Mouse (Mus musculus) spleen, embryonic (tissue): Measurements from ENCODE around the gene Ntrk3.

Source experiments
- CTCF ChIA-PET: fragments of 350-600 bp; sonication (Branson Sonifier 250); formaldehyde crosslinking; loops from one replicate; lab custom pipeline; 2022; lab: Charles Lee

Gene Ntrk3

GRCm38 (mm10) chr7:78579461-78580234, 158.2 kb downstream of the Ntrk3 start:
- CTCF ChIA-PET, result no interaction called here

DNA sequence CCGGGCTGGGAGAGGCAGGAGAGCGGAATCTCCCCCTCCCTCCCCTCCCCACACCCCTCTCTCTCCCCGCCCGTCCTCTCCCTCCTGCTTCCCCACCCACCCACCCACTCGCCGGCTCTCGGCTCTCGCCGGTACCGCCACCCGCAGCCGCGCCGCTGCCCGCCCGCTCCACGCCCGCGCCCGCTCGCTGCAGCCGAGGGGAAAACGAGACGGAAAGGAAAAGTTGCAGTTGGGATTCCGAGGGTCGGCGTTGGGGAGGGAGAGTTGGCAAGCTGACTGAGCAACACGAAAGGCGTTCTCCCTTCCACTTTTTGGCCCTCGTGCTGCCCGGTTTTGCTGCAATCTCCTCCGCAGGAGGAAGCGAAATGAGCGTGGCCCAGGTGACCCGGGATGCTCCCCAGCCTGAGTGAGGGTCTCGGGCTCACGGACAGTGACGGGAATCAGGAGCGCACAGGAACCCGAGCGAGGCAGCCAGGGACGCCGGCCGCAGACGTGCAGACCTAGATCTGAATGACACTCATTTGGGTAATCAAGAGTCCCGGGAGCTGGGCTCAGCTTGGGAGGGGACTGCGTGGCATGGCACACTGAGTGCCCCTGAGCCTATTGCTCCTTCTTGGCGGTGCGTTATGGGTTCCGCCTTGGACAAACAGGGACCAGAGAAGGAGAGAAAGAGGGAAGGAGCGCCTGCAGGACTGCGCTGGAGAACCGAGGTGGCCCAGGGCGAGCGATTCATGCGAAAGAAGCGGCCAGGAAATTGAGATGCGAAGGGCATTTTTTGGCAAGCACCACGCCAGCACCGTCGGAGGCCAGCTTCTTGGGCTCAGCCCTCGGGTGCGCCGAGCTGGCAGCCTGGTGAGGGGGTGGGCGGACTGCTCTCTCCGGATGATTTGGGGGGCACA, 159.1 kb downstream of the Ntrk3 start:
- CTCF ChIA-PET, result no interaction called here

GRCm38 (mm10) chr7:78578111-78578460, 159.7 kb downstream of the Ntrk3 start:
- CTCF ChIA-PET, result no interaction called here

GRCm38 (mm10) chr7:78577462-78578110, 160.2 kb downstream of the Ntrk3 start:
- CTCF ChIA-PET, result no interaction called here

- CTCF ChIA-PET, result no interaction called here
Measured at GRCm38 (mm10) chr7:78576706-78577461, 160.9 kb downstream of the Ntrk3 start.

GRCm38 (mm10) chr7:78576169-78576568, 161.6 kb downstream of the Ntrk3 start:
- CTCF ChIA-PET, result no interaction called here

DNA sequence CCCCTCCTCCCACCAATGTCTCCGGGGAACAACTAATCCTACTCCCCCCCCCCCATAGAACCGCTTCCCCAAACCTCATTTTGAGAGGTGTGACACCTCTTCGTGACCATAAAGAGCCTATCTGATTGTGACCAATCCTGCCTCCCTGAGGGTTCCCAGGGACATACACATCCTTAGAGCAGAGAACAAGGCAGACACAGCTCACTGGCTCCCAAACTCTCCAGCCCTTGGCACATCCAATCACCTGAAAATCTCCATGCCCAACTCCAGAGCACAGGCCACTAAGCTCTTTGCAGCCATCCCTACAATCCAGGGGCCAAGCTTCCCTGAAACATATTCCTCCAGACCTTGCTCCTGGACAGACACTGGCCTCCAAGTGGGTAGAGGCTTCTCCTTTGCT, 162.3 kb downstream of the Ntrk3 start:
- CTCF ChIA-PET, result no interaction called here

DNA sequence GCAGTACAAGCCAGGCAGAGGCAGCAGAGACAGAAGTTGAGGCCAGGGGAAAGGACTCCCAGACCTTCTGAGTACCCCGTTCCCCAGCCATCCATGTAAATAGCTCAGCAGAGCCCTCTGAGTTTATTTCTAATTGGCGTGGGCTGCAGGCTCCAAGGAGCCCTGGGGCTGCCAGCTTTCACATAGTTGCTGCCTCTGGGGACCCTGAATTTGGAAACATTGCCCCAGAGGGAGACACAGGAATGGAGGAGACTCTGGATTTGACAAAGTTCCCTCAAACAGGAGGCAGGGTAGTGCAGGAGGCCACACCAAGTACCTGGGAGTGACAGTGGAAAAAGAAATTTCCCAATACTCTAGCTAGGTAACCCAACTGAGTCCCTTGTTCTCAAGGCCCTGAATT, 166.6 kb downstream of the Ntrk3 start:
- CTCF ChIA-PET, result no interaction called here

DNA sequence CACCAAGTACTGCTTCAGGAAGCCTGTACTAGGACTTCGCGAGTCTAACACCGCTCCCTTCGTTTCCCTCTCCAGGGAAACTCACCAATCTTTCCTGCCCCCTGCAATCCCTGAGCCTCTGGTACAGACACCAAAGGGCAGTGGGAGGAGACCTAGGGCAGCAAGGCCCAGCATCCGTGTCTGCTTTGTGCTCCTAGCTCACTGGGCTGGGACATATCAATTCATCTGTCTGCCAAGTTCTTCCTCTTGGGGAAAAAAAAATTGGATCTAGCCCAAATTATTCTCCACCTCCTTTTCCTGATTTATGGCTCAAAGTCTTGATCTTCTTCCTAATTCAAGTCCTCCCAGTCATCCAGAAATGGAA, 168.6 kb downstream of the Ntrk3 start:
- CTCF ChIA-PET, result no interaction called here

DNA sequence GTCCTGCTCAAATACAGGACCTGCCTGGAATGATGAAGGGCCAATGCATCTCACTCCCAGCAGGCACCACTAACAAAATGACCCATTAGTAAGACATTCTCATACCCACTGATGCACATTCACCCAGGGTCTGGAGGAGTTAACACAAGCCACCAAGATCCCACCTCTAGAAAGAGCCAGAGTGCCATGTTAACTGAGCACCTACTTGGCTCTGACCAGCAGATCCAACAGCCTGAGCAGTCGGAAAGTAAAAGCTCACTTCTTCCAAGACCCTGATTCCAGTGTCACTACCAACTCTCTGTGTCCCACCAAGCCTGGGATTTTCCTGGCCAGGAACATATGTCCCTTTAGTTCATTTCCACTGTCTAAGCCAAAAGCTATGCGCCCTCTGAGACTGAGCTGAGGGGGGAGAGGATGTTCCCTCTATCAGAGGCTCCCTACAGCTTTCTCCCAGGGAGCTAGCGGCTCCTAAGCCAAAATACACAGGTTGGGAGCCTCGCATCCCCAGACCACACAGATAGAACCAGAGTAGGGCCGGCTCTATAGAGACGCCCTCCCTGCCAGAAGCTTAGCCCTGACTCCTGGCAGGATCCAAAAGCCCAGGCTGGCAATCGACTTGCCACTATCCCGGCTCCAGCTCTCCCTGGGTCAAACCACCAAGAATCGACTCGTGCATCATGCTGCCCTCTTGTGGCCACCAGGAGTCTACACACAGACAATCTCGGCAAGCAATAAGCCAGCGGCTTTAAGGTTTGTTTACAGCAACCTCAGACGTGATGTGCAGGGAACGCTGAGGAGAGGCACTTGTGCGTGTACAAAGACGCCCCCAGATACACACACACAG, 169.2 kb downstream of the Ntrk3 start:
- CTCF ChIA-PET, result interaction anchor here (0.6 kb wide), 1 partner anchor 59 kb away, joined by 4 read pairs; no protein-coding TSS in a partner anchor

GRCm38 (mm10) chr7:78566617-78567016, 171.2 kb downstream of the Ntrk3 start:
- CTCF ChIA-PET, result no interaction called here

GRCm38 (mm10) chr7:78565386-78565785, 172.4 kb downstream of the Ntrk3 start:
- CTCF ChIA-PET, result no interaction called here

- CTCF ChIA-PET, result no interaction called here
Measured at GRCm38 (mm10) chr7:78558503-78558902, 179.3 kb downstream of the Ntrk3 start.

DNA sequence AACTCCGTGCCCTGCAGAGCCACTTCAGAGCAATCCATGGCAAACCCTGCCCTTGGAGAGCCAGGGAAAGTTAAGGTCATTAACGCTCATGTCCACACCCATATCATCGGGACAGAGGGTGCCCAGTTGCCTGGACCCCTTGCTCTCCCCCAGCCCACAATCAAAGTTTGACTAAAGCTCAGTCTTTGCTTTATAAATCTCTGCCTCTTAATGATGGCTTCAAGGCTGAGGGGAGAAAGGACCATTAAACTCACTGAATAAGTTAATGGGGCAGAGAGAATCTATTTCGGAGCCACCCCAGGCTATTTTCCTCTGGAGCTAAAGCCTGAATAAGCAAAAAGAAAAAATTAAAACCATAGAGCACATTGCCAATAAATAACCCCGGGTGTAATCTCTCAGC, 182.3 kb downstream of the Ntrk3 start:
- CTCF ChIA-PET, result no interaction called here

DNA sequence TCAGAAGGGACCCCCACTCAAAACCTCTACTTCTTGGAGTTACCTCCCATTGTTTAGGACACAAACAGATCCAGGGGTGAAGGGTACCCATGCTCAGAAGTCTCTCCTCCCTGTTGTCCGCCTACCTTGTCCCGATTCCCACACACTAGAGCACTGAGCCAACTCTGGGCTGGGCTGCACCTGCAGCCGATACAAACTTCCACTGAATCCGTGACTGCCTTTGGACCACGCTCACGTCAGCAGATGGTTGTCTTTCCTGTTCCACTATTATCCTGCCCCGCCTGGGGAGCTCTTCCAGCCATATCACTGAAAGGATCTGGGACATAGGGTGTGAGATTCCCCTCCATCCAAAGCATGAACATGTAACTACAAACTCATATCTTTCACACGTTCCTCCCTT, 188.4 kb downstream of the Ntrk3 start:
- CTCF ChIA-PET, result no interaction called here

GRCm38 (mm10) chr7:78548721-78549120, 189.1 kb downstream of the Ntrk3 start:
- CTCF ChIA-PET, result no interaction called here

- CTCF ChIA-PET, result no interaction called here
Measured at GRCm38 (mm10) chr7:78546551-78546950, 191.3 kb downstream of the Ntrk3 start.

DNA sequence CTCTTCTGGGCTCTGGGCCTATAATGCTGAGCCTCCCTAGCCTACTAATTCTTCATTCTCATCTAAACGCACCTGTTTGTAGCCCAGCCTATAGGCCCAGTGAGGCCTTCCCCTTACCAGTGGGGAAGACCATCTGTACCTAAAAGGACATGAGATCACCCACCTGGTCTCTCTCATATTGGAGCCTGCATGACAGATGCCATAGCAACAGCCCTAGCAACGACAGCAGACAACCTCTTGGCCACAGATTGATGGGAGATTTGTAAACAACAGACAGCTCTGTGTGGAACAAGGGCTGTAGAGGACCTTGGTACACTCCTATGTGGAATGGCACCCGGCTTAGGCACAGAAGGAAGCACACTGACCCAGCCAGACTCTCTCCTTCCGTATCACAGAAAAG, 195.3 kb downstream of the Ntrk3 start:
- CTCF ChIA-PET, result no interaction called here

DNA sequence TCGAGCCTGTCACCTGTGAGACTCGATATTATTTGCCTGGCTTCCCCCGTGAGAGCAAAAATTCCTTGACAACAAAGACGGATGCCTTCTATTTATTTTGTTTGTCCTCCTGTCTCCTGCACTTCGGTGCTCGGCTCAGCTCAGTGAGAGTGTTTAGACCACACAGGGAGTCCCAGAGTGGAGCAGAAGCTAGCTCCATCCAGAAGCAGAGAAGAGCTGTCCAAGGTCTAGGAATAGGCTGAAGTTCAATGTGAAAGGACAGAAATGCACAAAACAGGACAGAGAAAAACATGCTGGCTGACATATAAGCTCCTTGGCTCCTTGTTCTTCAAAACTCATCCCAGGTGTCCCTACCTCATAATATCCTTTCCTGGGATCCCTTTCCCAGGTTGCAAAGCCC, 207.5 kb downstream of the Ntrk3 start:
- CTCF ChIA-PET, result no interaction called here

DNA sequence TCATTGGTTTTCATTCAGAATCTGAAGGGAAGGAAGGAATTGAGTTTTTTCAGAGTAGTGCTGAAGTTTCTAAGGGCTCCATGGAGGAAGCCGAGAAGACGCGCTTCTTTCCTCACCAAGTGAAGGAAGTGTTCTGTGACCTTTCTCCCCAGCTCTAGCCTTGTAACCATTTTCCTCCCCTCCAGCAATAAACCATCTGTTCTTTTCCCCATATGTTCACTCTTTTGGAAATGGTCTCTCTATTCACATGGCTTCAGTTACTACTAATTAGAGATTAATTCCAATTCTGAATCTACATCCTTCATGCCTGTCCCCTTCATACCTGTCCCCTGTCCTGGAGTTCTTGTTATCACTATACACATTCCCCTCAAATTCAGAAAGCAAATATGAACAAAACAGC, 209.8 kb downstream of the Ntrk3 start:
- CTCF ChIA-PET, result no interaction called here

- CTCF ChIA-PET, result no interaction called here
Measured at GRCm38 (mm10) chr7:78527564-78527963, 210.2 kb downstream of the Ntrk3 start.
